Mouse (Mus musculus): ENCODE measurements around the gene Gm20517. TPM values are rescaled to one million over a fixed set of nuclear protein-coding genes. Genes with fewer than 3 reads are reported as not detected.

Gene Gm20517
- total and polyA plus RNA-seq, 2 experiments from 2014 or later: 1.4 TPM; not detected in 1

DNA sequence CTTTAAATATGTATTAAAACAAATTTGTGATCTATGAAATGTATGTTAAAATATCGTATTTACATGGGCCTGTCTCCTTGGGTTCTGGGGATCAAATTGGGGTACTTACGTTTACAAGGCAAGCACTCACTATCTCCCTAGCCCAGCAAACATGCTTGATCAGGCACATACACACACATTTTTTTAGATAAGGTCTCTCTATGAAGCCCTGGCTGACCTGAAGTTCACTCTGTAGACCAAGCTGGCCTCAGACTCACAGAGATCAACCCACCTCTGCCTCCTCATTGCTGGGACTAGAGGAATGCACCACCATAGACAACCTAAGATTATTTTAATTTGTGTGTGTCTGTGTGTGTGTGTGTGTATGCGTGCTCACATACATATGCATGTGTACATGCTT is 43.0 kb upstream of the Gm20517 start:
- H3K9me3 ChIP-seq (replicated peaks; ENCODE audit: control insufficient read depth, low read length): no peaks in the 10 kb centered on the region
- no peaks in the 10 kb centered on the region for H3K36me3 ChIP-seq (replicated peaks; ENCODE audit: control insufficient read depth, insufficient read depth, low read length)
- no peak overlapping the region for H3K4me3 ChIP-seq (ENCODE audit: low read depth, low read length)
- H3K4me2 ChIP-seq (ENCODE audit: low read depth, low read length): no peak overlapping the region
- TF ChIP-seq CTCF (IDR thresholded peaks at IDR 0.05; ENCODE audit: low read depth) (no peak), EP300 (IDR thresholded peaks at IDR 0.05; ENCODE audit: low read depth) (no peak)
- H3K27ac ChIP-seq (ENCODE audit: low read depth): no peak overlapping the region
- WGBS: 83% methylated on average over 3 of the region's 3 CpGs
- H3K9ac ChIP-seq (replicated peaks; ENCODE audit: low read depth, low read length): no peak overlapping the region
- H3K27me3 ChIP-seq (ENCODE audit: control insufficient read depth, insufficient read depth, low read length): no peaks in the 10 kb centered on the region
- H3K4me1 ChIP-seq (ENCODE audit: control insufficient read depth, insufficient read depth): no peaks in the 10 kb centered on the region
- ATAC-seq (ENCODE audit: insufficient read depth, low read depth): no peak
- DNase-seq (ENCODE audit: low spot score): no peak

DNA sequence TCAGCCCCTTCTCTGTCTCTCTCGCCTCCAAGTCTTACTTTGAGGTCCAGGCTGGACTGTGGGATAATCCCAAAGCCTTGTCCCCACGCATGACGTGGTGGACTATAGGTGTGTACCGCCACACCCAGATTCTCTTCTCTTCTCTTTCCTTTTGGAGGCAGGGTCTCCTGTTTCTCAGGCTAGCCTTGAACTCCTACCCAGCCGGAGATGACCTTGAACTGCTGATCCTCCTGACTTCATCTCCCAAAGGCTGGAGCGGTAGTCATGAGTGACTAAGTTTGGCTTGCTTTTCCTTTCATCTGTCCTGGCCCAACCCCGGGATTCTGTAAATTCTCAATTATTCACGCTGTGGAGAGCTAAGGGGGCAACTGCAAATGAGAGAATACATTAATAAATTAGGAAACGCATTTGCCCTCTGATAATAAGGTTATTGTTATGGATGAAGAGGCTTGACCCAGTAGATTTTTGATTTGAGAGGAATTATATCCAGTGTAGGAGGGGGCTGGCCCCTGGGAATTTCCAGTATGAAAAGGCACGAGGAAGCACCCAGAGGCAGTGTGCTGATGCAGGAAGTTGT is 42.4 kb upstream of the Gm20517 start:
- Histone ChIP-seq H3K4me1 (ENCODE audit: control insufficient read depth, insufficient read depth) (no peaks in the 10 kb centered on the region), H3K27me3 (ENCODE audit: control insufficient read depth, insufficient read depth, low read length) (no peaks in the 10 kb centered on the region), H3K36me3 (replicated peaks; ENCODE audit: control insufficient read depth, insufficient read depth, low read length) (no peaks in the 10 kb centered on the region), H3K4me2 (ENCODE audit: low read depth, low read length) (no peak overlapping the region), H3K9ac (replicated peaks; ENCODE audit: low read depth, low read length) (no peak overlapping the region), H3K9me3 (replicated peaks; ENCODE audit: control insufficient read depth, low read length) (no peaks in the 10 kb centered on the region), H3K27ac (ENCODE audit: low read depth) (no peak overlapping the region), H3K4me3 (ENCODE audit: low read depth, low read length) (no peak overlapping the region)
- 84% methylated on average over 10 of the region's 10 CpGs for WGBS
- TF ChIP-seq CTCF (IDR thresholded peaks at IDR 0.05; ENCODE audit: low read depth): no peak
- no peak for TF ChIP-seq EP300 (IDR thresholded peaks at IDR 0.05; ENCODE audit: low read depth)
- ATAC-seq (ENCODE audit: insufficient read depth, low read depth) (no peak), DNase-seq (ENCODE audit: low spot score) (no peak)

DNA sequence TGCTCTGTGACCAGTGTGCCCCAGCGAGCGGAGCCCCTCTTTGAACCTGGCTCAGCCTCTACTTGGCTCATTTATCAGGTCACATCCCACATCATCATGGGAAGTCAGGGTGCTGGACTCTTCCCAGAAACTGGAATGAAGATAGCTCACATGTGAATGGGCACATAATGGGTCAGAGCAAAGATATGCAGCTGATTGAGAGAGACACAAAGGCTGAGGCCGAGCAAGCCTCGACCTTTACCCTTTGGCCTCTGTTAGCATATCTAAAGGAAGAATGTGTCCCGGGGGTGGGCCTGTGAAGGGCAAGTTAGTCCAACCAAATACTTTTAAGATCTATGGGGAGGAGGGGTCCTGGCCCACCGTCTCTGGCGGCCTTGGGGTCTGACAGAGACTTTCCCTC is 39.8 kb upstream of the Gm20517 start:
- H3K36me3 ChIP-seq (replicated peaks; ENCODE audit: control insufficient read depth, insufficient read depth, low read length): no peaks in the 10 kb centered on the region
- 58% methylated on average over 7 of the region's 7 CpGs for WGBS

DNA sequence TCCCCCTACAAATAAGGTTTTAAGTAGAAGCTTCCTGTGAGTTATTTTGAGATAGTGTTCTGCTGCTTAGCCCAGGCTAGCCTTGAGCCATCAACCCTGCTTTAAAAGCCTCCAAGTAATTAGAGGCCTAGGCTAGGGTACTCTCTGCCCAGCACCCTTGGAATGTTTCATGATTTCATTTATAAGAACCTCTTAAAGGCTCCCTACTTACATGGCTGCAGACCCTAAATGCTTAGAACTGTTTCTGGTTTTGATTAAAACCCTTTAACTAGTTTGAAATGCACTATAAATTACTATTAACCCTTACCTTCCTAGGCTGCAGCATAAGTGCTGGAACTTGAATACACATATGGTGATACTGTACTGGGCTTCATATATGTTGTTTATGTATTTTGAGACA is 39.0 kb upstream of the Gm20517 start:
- Histone ChIP-seq H3K4me1 (ENCODE audit: control insufficient read depth, insufficient read depth) (no peaks in the 10 kb centered on the region), H3K4me3 (ENCODE audit: low read depth, low read length) (no peak overlapping the region), H3K4me2 (ENCODE audit: low read depth, low read length) (no peak overlapping the region), H3K9me3 (replicated peaks; ENCODE audit: control insufficient read depth, low read length) (no peaks in the 10 kb centered on the region), H3K27me3 (ENCODE audit: control insufficient read depth, insufficient read depth, low read length) (no peaks in the 10 kb centered on the region), H3K9ac (replicated peaks; ENCODE audit: low read depth, low read length) (no peak overlapping the region), H3K36me3 (replicated peaks; ENCODE audit: control insufficient read depth, insufficient read depth, low read length) (no peaks in the 10 kb centered on the region), H3K27ac (ENCODE audit: low read depth) (no peak overlapping the region)
- no peak for DNase-seq (ENCODE audit: low spot score)
- TF ChIP-seq CTCF (IDR thresholded peaks at IDR 0.05; ENCODE audit: low read depth) (no peak), EP300 (IDR thresholded peaks at IDR 0.05; ENCODE audit: low read depth) (no peak)
- ATAC-seq (ENCODE audit: insufficient read depth, low read depth): no peak

More for the DNA sequence above, 39.8 kb upstream of the Gm20517 start:
- Histone ChIP-seq H3K9me3 (replicated peaks; ENCODE audit: control insufficient read depth, low read length) (no peaks in the 10 kb centered on the region), H3K9ac (replicated peaks; ENCODE audit: low read depth, low read length) (no peak overlapping the region), H3K27ac (ENCODE audit: low read depth) (no peak overlapping the region), H3K4me1 (ENCODE audit: control insufficient read depth, insufficient read depth) (no peaks in the 10 kb centered on the region), H3K27me3 (ENCODE audit: control insufficient read depth, insufficient read depth, low read length) (no peaks in the 10 kb centered on the region), H3K4me3 (ENCODE audit: low read depth, low read length) (no peak overlapping the region), H3K4me2 (ENCODE audit: low read depth, low read length) (no peak overlapping the region)
- ATAC-seq (ENCODE audit: insufficient read depth, low read depth) (no peak), DNase-seq (ENCODE audit: low spot score) (no peak)
- no peak for TF ChIP-seq CTCF (IDR thresholded peaks at IDR 0.05; ENCODE audit: low read depth)
- no peak for TF ChIP-seq EP300 (IDR thresholded peaks at IDR 0.05; ENCODE audit: low read depth)

DNA sequence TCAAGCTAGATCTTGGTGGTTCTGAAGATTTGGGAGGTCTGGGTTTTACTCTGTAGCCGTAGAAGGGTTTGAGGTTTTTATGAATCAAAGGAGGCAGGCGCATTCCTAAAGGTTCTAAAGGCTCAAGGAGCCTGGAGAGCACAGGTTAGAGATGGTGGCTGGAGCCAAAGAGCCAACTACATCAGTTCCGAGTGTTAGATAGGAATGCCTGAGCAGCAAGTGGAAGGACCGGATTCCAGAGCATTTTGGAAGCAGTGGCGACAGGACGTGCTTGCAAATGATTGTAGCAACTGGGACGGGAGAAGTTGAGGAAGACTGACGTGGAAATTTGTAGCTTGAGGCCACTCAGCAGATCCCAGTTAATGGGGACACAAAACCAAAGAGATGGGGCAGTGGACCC is 37.4 kb upstream of the Gm20517 start:
- Histone ChIP-seq H3K4me1 (ENCODE audit: control insufficient read depth, insufficient read depth) (no peaks in the 10 kb centered on the region), H3K4me2 (ENCODE audit: low read depth, low read length) (no peak overlapping the region), H3K27me3 (ENCODE audit: control insufficient read depth, insufficient read depth, low read length) (no peaks in the 10 kb centered on the region), H3K27ac (ENCODE audit: low read depth) (no peak overlapping the region), H3K36me3 (replicated peaks; ENCODE audit: control insufficient read depth, insufficient read depth, low read length) (no peaks in the 10 kb centered on the region), H3K9ac (replicated peaks; ENCODE audit: low read depth, low read length) (no peak overlapping the region), H3K9me3 (replicated peaks; ENCODE audit: control insufficient read depth, low read length) (no peaks in the 10 kb centered on the region), H3K4me3 (ENCODE audit: low read depth, low read length) (no peak overlapping the region)
- no peak for ATAC-seq (ENCODE audit: insufficient read depth, low read depth)
- 56% methylated on average over 8 of the region's 8 CpGs for WGBS
- TF ChIP-seq EP300 (IDR thresholded peaks at IDR 0.05; ENCODE audit: low read depth) (no peak), CTCF (IDR thresholded peaks at IDR 0.05; ENCODE audit: low read depth) (no peak)
- no peak for DNase-seq (ENCODE audit: low spot score)

DNA sequence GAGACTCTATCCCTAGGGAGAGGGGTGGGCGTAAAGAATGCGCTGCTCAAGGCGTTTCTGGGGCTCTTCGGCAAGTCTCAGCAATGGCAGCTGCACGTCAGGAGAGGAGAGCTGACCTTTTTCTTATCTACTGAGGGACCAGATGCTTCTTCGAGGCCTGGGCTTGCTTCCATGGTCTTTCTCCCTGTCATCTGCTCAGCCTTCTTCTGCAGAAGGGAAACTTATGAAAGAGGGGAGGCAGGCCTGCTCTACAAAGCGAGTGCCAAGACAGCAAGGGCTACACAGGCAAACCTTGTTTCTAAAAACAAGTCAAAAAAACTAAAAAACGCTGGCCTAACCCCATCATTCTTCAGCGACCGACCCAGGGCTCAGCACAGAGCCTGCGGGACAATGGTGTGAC is 36.6 kb upstream of the Gm20517 start:
- Histone ChIP-seq H3K4me2 (ENCODE audit: low read depth, low read length) (no peak overlapping the region), H3K4me3 (ENCODE audit: low read depth, low read length) (no peak overlapping the region), H3K4me1 (ENCODE audit: control insufficient read depth, insufficient read depth) (no peaks in the 10 kb centered on the region), H3K27me3 (ENCODE audit: control insufficient read depth, insufficient read depth, low read length) (no peaks in the 10 kb centered on the region), H3K9me3 (replicated peaks; ENCODE audit: control insufficient read depth, low read length) (no peaks in the 10 kb centered on the region), H3K9ac (replicated peaks; ENCODE audit: low read depth, low read length) (no peak overlapping the region), H3K36me3 (replicated peaks; ENCODE audit: control insufficient read depth, insufficient read depth, low read length) (no peaks in the 10 kb centered on the region), H3K27ac (ENCODE audit: low read depth) (no peak overlapping the region)
- 61% methylated on average over 11 of the region's 11 CpGs for WGBS
- ATAC-seq (ENCODE audit: insufficient read depth, low read depth) (no peak), DNase-seq (ENCODE audit: low spot score) (peak; percentile 16)
- TF ChIP-seq CTCF (IDR thresholded peaks at IDR 0.05; ENCODE audit: low read depth): no peak
- no peak for TF ChIP-seq EP300 (IDR thresholded peaks at IDR 0.05; ENCODE audit: low read depth)
